Mouse (Mus musculus) kidney, embryonic 14.5 days (tissue): ENCODE data around the gene Pim2. TPM values are rescaled to one million over a fixed set of nuclear protein-coding genes. Genes with fewer than 3 reads are reported as not detected.
"Not testable (repeated sequence)": the region's sequence is repeated elsewhere in the genome, so short reads cannot be mapped to it uniquely, and the experiment has no call there.

ENCODE experiments used
- ATAC-seq: fragments of 200-750 bp; cut with Nextera tagmentation; 2 replicates; pipeline ENCODE4 v1.8.0; 2017; ENCODE audit warnings: moderate number of reproducible peaks, mild to moderate bottlenecking, moderate TSS enrichment, moderate library complexity; ENCODE audit not compliant: low FRiP score, low TSS enrichment
- H3K27ac ChIP-seq: fragments of 300-500 bp; sonication (generic); 2 replicates; pipeline ENCODE4 v1.5.1; 2014; ENCODE audit warnings: low read depth, mild to moderate bottlenecking, low read length, moderate library complexity, mixed read lengths
- H3K27me3 ChIP-seq: fragments of 300-500 bp; sonication (generic); 2 replicates; pipeline ENCODE4 v1.6.1; 2014; ENCODE audit warnings: mild to moderate bottlenecking, low read length; ENCODE audit not compliant: control insufficient read depth, insufficient read depth
- H3K36me3 ChIP-seq: fragments of 300-500 bp; sonication (generic); 2 replicates; pipeline ENCODE4 v1.6.1; 2014; ENCODE audit warnings: low read length, mixed read lengths; ENCODE audit not compliant: control insufficient read depth, insufficient read depth
- H3K4me1 ChIP-seq: fragments of 300-500 bp; sonication (generic); 2 replicates; pipeline ENCODE4 v1.6.1; 2014; ENCODE audit warnings: low read length, mixed read lengths; ENCODE audit not compliant: control insufficient read depth, insufficient read depth
- H3K4me2 ChIP-seq: fragments of 300-500 bp; sonication (generic); replicated peaks from 2 replicates; pipeline ENCODE4 v1.6.1; 2014; ENCODE audit warnings: low read depth, mild to moderate bottlenecking, low read length
- H3K4me3 ChIP-seq: fragments of 300-500 bp; sonication (generic); 2 replicates; pipeline ENCODE4 v1.5.1; 2014; ENCODE audit warnings: mild to moderate bottlenecking, low read length
- H3K9ac ChIP-seq: fragments of 300-500 bp; sonication (generic); 2 replicates; pipeline ENCODE4 v1.6.1; 2014; ENCODE audit warnings: low read depth, mild to moderate bottlenecking, low read length, moderate library complexity
- H3K9me3 ChIP-seq: fragments of 300-500 bp; sonication (generic); 2 replicates; pipeline ENCODE4 v1.6.1; 2016; ENCODE audit warnings: low read length; ENCODE audit not compliant: control insufficient read depth
- WGBS: fragments of 180-500 bp; shearing (Covaris S2); extraction: QIAGEN DNeasy Blood & Tissue Kit; methylation state at CpG from one replicate; pipeline ENCODE4 v1.1.7; 2014; 5-methylcytosine and 5-hydroxymethylcytosine counted together
- polyA plus RNA-seq: library from polyadenylated mRNA; unstranded; fragments of >200 nt; fragmentation: Nextera tagmentation; extraction: Ambion mirVana; gene quantifications from 2 replicates; pipeline ENCODE4 v1.2.1, GENCODE M21; 2014

Gene Pim2
- polyA plus RNA-seq, 1 experiment from 2014 or later = 8.1 TPM

DNA sequence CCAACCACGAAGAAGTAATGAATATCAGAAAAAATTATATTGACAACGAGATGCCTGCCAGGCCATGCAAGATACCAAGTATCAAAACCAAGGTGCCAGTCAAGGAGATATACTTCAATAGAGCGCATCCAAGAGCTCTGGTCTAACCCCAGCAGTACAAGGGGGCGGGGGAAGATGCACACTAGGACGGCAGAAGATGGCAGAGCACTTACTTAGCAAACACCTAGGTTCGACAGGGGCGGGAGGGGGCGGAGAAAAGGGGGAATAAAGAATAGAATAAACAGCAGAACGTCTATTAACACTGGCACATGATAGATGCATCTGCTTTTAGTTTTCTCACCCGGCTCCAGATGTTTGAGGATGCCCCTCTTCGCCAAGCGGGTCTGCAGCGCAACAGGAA is 20.1 kb downstream of the Pim2 start:
- WGBS = 44% methylated on average over 13 of the region's 13 CpGs
- Histone ChIP-seq H3K9me3 (no peaks in the 10 kb centered on the region), H3K4me2 (peak overlapping the region; percentile 49), H3K27ac (no peak overlapping the region), H3K4me3 (peak overlapping the region; percentile 56), H3K27me3 (no peaks in the 10 kb centered on the region), H3K9ac (peak overlapping the region; percentile 23; the same call in 1 of the 2 replicates), H3K36me3 (peaks cover 8% of the 10 kb centered on the region; the same call in 1 of the 2 replicates), H3K4me1 (no peaks in the 10 kb centered on the region)
- no peak for ATAC-seq

DNA sequence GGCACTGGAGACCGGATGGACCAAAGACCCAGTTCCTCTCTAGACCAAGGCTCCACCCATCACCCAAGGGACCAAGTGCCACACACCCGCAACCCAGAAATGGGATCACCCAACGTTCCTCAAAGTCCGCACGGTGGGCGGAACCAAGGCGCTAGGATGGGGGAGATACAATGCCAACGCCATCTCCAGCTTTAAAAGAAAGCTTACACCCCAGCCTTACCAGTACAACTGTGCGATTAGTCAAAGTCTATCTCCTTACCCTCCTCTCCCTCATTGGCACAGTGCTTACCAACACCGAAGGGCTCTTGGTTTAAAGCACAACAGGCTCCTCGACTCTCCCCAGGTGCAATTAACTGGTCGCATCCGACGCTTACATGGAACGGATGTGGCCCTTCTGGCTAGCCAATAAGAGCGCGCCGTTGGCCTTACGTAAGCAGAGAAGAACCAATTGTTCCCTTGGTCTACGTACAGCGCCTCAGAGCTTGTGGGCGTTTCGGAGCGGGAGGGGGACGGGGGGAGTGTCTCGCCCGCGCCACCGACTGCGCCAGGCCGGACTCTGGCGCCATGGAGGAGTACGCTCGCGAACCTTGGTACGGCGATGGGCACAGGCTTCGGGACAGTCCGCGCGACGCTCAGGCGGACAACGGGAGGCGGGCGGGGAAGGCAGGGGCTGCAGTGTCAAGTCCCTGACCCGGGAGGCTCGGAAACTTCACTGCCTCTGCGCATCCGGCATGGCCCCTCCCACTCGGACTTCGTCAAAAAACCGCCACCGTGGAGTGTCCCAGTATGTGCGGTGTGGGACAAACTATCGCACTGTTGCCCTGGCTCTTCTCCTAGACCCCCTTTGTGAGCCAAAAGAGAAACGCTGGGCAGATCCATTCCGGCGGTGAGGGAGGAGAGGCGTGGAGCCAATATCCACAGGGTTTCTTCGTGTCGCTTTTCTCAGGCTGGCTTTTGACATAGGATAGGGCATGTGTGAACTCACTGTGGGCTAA is 21.1 kb downstream of the Pim2 start, which contains the start of the genes Pqbp1 and Timm17b:
Gene Pqbp1, minus strand, starts transcription at position 390 of the 995 bp plus-strand sequence.
Gene Timm17b, plus strand, starts transcription at position 478 of the 995 bp plus-strand sequence.
- peaks cover 8% of the 10 kb centered on the region; the same call in 1 of the 2 replicates for H3K36me3 ChIP-seq
- H3K4me3 ChIP-seq = peak within 1 kb of the TSS; percentile 56
- H3K27me3 ChIP-seq = no peaks in the 10 kb centered on the region
- H3K4me1 ChIP-seq = no peaks in the 10 kb centered on the region
- 27% methylated on average over 62 of the region's 62 CpGs for WGBS
- H3K9ac ChIP-seq = peak within 1 kb of the TSS; percentile 58
- peak within 1 kb of the TSS; percentile 49 for H3K4me2 ChIP-seq
- ATAC-seq = peak; percentile 99
- H3K27ac ChIP-seq = peak within 1 kb of the TSS; percentile 68
- H3K9me3 ChIP-seq = no peaks in the 10 kb centered on the region

DNA sequence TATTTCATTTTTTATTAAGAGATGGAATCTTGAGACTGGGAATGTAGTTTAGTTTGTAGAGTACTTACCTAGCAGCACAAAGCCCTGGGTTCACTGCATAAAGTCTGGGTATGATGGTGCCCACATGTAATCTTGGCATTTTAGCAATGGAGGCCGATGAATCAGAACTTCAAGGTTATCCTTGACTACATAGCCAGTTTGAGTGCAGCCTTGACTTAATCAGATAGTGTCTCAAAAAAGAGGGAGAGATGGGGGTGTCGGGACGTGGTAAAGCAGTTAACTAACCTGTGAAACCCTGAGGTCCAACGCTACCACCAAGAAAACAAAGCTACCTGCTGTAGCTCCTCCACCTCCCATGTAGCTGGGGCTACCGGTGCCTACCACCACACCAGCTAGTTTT is 26.4 kb downstream of the Pim2 start:
- Histone ChIP-seq H3K36me3 (peaks cover 9% of the 10 kb centered on the region; the same call in 1 of the 2 replicates), H3K4me3 (no peak overlapping the region), H3K4me2 (no peak overlapping the region), H3K9me3 (no peaks in the 10 kb centered on the region), H3K9ac (no peak overlapping the region), H3K27ac (no peak overlapping the region), H3K4me1 (no peaks in the 10 kb centered on the region), H3K27me3 (no peaks in the 10 kb centered on the region)
- 90% methylated on average over 5 of the region's 5 CpGs for WGBS
- no peak for ATAC-seq

DNA sequence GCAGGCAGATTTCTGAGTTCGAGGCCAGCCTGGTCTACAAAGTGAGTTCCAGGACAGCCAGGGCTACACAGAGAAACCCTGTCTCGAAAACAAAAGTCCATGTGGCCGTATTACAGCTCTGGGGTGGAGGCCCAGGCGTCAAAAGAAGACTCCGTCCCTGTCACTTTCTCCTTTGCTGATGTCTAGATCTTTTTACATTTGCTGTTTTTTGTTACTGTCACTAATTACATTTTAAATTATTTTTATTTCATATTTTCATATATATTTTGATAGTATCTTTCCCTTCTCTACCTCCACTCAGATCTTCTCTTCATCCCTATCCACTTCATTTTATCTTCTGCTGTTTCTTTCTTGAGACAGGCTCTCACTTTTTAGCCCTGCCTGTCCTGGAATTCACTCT is 29.7 kb downstream of the Pim2 start, which contains the start of gene Gm10491:
Gene Gm10491, minus strand, starts transcription at position 101 of the 400 bp plus-strand sequence.
- H3K36me3 ChIP-seq = peaks cover 5% of the 10 kb centered on the region; the same call in 1 of the 2 replicates
- H3K27ac ChIP-seq = no peak within 1 kb of the TSS
- no peak within 1 kb of the TSS for H3K4me3 ChIP-seq
- H3K9me3 ChIP-seq = no peaks in the 10 kb centered on the region
- H3K4me2 ChIP-seq = no peak within 1 kb of the TSS
- H3K4me1 ChIP-seq = no peaks in the 10 kb centered on the region
- 85% methylated on average over 5 of the region's 5 CpGs for WGBS
- H3K9ac ChIP-seq = no peak within 1 kb of the TSS
- no peaks in the 10 kb centered on the region for H3K27me3 ChIP-seq
- ATAC-seq = no peak

DNA sequence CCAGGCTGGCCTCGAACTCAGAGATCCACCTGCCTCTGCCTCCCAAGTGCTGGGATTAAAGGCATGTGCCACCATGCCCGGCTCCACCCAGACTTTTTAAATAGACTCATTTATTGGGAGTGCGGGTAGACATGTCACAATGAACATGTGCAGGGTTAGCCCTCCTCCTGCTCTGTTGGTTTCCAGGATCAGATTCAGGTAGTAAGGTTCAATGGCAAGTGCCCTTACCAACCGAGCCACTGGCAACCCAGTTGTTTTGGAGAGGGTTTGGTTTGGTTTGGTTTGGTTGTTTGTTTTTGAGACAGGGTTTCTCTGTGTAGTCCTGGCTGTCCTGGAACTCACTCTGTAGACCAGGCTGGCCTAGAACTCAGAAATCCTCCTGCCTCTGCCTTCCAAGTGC is 31.2 kb downstream of the Pim2 start, which contains the start of gene Gm10490:
Gene Gm10490, plus strand, starts transcription at position 301 of the 400 bp plus-strand sequence.
- H3K27ac ChIP-seq, H3K9me3 ChIP-seq, H3K27me3 ChIP-seq, H3K9ac ChIP-seq, H3K4me1 ChIP-seq, ATAC-seq, H3K4me3 ChIP-seq, H3K4me2 ChIP-seq, H3K36me3 ChIP-seq: not testable (repeated sequence)
- WGBS = 91% methylated on average over 4 of the region's 4 CpGs

DNA sequence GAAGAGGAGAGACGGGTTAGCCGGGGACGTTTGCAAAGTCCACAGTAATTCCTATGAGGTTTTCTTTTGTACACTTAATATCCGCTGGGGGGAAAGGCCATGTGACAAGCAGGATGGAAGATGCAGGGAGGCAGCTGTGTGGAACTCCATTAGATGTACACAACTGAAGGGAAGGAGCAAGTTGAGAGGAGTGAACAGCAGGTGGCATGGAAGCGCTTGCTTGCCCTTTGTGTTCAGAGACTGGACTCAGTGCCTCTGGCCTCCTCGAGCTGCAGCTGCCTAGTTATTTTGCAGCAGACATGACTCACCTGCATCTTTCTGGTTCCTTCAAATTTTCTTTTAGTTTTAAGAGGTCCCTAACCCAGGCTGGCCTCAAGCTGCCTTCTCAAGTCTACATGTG is 32.4 kb downstream of the Pim2 start:
- Histone ChIP-seq H3K27me3 (no peaks in the 10 kb centered on the region), H3K4me2 (no peak overlapping the region), H3K36me3 (peaks cover 5% of the 10 kb centered on the region; the same call in 1 of the 2 replicates), H3K9ac (no peak overlapping the region), H3K4me1 (no peaks in the 10 kb centered on the region), H3K4me3 (no peak overlapping the region), H3K9me3 (no peaks in the 10 kb centered on the region), H3K27ac (no peak overlapping the region)
- 65% methylated on average over 6 of the region's 6 CpGs for WGBS
- ATAC-seq = no peak

DNA sequence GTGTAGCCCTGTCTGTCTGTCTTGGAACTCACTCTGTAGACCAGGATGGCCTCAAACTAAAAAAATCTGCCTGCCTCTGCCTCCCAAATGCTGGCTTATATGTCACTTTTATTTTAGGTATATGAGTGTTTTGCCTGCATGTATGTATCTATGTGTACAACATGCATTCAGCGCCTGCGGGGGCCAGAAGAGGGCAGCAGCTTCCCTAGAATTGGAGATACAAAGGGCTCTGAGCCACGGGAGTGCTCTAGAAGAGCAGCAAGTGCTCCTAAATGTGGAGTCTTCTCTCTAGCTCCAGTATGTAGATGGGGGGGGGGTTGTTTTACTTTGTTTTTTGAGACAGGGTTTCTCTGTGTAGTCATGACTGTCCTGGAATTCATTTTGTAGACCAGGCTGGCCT is 37.6 kb downstream of the Pim2 start:
- not testable (repeated sequence) for H3K4me2 ChIP-seq, H3K4me1 ChIP-seq
- 30% methylated on average over 3 of the region's 3 CpGs for WGBS

DNA sequence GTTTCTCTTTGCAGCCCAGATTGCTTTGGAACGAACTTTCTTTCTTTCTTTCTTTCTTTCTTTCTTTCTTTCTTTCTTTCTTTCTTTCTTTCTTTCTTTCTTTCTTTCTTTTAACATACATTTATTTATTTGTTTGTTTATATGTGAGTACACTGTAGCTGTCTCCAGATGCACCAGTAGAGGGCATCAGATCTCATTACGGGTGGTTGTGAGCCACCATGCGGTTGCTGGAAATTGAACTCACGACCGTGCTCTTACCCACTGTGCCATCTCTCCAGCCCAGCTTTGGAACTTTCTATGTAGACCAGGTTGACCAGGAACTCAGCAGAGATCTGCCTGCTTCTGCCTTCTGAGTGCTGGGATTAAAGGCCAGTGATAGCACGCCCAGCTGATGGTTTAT is 39.9 kb downstream of the Pim2 start:
- H3K27me3 ChIP-seq = peaks cover 33% of the 10 kb centered on the region
- WGBS = 71% methylated on average over 6 of the region's 6 CpGs
- not testable (repeated sequence) for H3K27ac ChIP-seq, H3K4me3 ChIP-seq, H3K4me1 ChIP-seq, H3K36me3 ChIP-seq, H3K4me2 ChIP-seq, H3K9ac ChIP-seq, H3K9me3 ChIP-seq, ATAC-seq

More for the DNA sequence above, 37.6 kb downstream of the Pim2 start:
- ATAC-seq, H3K27ac ChIP-seq, H3K9ac ChIP-seq, H3K9me3 ChIP-seq, H3K36me3 ChIP-seq, H3K4me3 ChIP-seq: not testable (repeated sequence)
- peaks cover 13% of the 10 kb centered on the region for H3K27me3 ChIP-seq
